Mouse (Mus musculus): ENCODE data around the gene Gpr152. TPM values are rescaled to one million over a fixed set of nuclear protein-coding genes. Genes with fewer than 3 reads are reported as not detected.

The Gpr152 gene
- total and polyA plus RNA-seq, 2 experiments from 2014 or later, result 0.19 TPM; not detected in 1

- H3K4me3 ChIP-seq (ENCODE audit: low read depth, low read length), result no peak overlapping the region
- H3K36me3 ChIP-seq (ENCODE audit: insufficient read depth), result peaks cover 16% of the 10 kb centered on the region; the same call in 1 of the 2 replicates
- 95% methylated on average over 17 of the region's 17 CpGs for WGBS
- H3K27me3 ChIP-seq (ENCODE audit: insufficient read depth, low read length), result no peaks in the 10 kb centered on the region
- H3K27ac ChIP-seq (ENCODE audit: low read depth, low read length), result no peak overlapping the region
- no peak for TF ChIP-seq CTCF (IDR thresholded peaks at IDR 0.05; ENCODE audit: low read depth)
- ATAC-seq (no peak), DNase-seq (no peak)
- no peak overlapping the region for H3K4me2 ChIP-seq (ENCODE audit: low read depth)
- peaks cover 8% of the 10 kb centered on the region; the same call in 1 of the 2 replicates for H3K4me1 ChIP-seq (ENCODE audit: insufficient read depth)
- no peak overlapping the region for H3K9ac ChIP-seq
- no peaks in the 10 kb centered on the region for H3K9me3 ChIP-seq (ENCODE audit: low read length)
Observed at GRCm38 (mm10) chr19:4149764-4150461, 10.3 kb downstream of the Gpr152 start.

GRCm38 (mm10) chr19:4150567-4151487 lies 11.2 kb downstream of the Gpr152 start:
- Histone ChIP-seq H3K4me2 (ENCODE audit: low read depth) (no peak overlapping the region), H3K27me3 (ENCODE audit: insufficient read depth, low read length) (no peaks in the 10 kb centered on the region), H3K27ac (ENCODE audit: low read depth, low read length) (no peak overlapping the region), H3K9me3 (ENCODE audit: low read length) (no peaks in the 10 kb centered on the region), H3K36me3 (ENCODE audit: insufficient read depth) (peaks cover 19% of the 10 kb centered on the region), H3K4me3 (ENCODE audit: low read depth, low read length) (no peak overlapping the region), H3K4me1 (ENCODE audit: insufficient read depth) (peaks cover 8% of the 10 kb centered on the region; the same call in 1 of the 2 replicates), H3K9ac (no peak overlapping the region)
- DNase-seq (no peak), ATAC-seq (no peak)
- WGBS, result 91% methylated on average over 22 of the region's 22 CpGs
- TF ChIP-seq CTCF (IDR thresholded peaks at IDR 0.05; ENCODE audit: low read depth), result no peak

GRCm38 (mm10) chr19:4151488-4151860 lies 11.9 kb downstream of the Gpr152 start:
- peaks cover 26% of the 10 kb centered on the region for H3K36me3 ChIP-seq (ENCODE audit: insufficient read depth)
- no peak overlapping the region for H3K4me2 ChIP-seq (ENCODE audit: low read depth)
- 78% methylated on average over 5 of the region's 5 CpGs for WGBS
- peaks cover 8% of the 10 kb centered on the region; the same call in 1 of the 2 replicates for H3K4me1 ChIP-seq (ENCODE audit: insufficient read depth)
- H3K27me3 ChIP-seq (ENCODE audit: insufficient read depth, low read length), result no peaks in the 10 kb centered on the region
- DNase-seq (no peak), ATAC-seq (no peak)
- H3K9ac ChIP-seq, result no peak overlapping the region
- H3K27ac ChIP-seq (ENCODE audit: low read depth, low read length), result no peak overlapping the region
- TF ChIP-seq CTCF (IDR thresholded peaks at IDR 0.05; ENCODE audit: low read depth), result no peak
- H3K9me3 ChIP-seq (ENCODE audit: low read length), result no peaks in the 10 kb centered on the region
- H3K4me3 ChIP-seq (ENCODE audit: low read depth, low read length), result no peak overlapping the region

GRCm38 (mm10) chr19:4151898-4152297 lies 12.3 kb downstream of the Gpr152 start:
- Histone ChIP-seq H3K4me1 (ENCODE audit: insufficient read depth) (peaks cover 8% of the 10 kb centered on the region; the same call in 1 of the 2 replicates), H3K4me3 (ENCODE audit: low read depth, low read length) (no peak overlapping the region), H3K9ac (no peak overlapping the region), H3K9me3 (ENCODE audit: low read length) (no peaks in the 10 kb centered on the region), H3K27me3 (ENCODE audit: insufficient read depth, low read length) (no peaks in the 10 kb centered on the region), H3K4me2 (ENCODE audit: low read depth) (no peak overlapping the region), H3K36me3 (ENCODE audit: insufficient read depth) (peaks cover 30% of the 10 kb centered on the region), H3K27ac (ENCODE audit: low read depth, low read length) (no peak overlapping the region)
- no peak for DNase-seq
- WGBS, result 87% methylated on average over 5 of the region's 5 CpGs
- ATAC-seq, result no peak
- no peak for TF ChIP-seq CTCF (IDR thresholded peaks at IDR 0.05; ENCODE audit: low read depth)

DNA sequence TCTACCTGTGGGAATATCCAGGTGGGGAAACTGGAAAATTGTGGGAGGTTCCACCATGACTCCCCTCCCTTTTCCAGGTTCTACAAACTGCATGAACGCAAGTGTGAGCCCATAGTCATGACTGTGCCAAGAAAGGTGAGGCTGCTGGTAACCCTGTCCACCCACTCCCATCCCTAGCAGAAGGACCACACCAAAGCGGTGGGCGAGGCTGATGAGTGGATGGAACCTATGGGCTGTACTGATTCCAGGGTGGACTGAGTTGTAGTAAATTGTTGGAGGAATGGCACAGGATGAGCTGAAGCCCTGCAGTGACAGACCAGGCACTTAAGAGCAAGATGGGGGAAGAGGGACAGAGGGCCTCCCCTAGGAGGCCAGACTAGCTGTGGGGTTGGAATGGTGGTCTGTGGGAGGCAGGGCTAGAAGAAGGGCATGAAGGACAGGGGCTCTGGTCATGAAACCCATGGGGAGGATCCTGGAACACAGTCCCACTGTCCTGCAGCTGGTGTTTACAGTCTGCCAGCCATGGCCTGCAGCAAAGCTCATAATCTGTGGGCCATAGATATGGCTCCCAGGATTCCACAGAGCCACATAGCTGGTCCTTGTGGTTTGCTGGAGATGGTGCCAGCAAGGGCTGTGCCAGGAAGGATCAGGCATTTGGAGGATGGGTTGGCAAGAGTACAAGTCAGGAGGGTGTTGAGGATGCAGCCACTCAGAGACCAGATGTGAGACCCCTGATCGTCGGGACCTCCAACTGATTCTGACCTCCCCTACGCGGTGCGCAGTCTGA lies 13.1 kb downstream of the Gpr152 start:
- H3K27me3 ChIP-seq (ENCODE audit: insufficient read depth, low read length), result no peaks in the 10 kb centered on the region
- H3K9ac ChIP-seq, result no peak overlapping the region
- no peaks in the 10 kb centered on the region for H3K9me3 ChIP-seq (ENCODE audit: low read length)
- 93% methylated on average over 8 of the region's 8 CpGs for WGBS
- no peak for ATAC-seq
- H3K4me3 ChIP-seq (ENCODE audit: low read depth, low read length), result no peak overlapping the region
- peaks cover 8% of the 10 kb centered on the region; the same call in 1 of the 2 replicates for H3K4me1 ChIP-seq (ENCODE audit: insufficient read depth)
- peaks cover 36% of the 10 kb centered on the region for H3K36me3 ChIP-seq (ENCODE audit: insufficient read depth)
- DNase-seq, result no peak
- H3K4me2 ChIP-seq (ENCODE audit: low read depth), result no peak overlapping the region
- H3K27ac ChIP-seq (ENCODE audit: low read depth, low read length), result no peak overlapping the region
- no peak for TF ChIP-seq CTCF (IDR thresholded peaks at IDR 0.05; ENCODE audit: low read depth)

DNA sequence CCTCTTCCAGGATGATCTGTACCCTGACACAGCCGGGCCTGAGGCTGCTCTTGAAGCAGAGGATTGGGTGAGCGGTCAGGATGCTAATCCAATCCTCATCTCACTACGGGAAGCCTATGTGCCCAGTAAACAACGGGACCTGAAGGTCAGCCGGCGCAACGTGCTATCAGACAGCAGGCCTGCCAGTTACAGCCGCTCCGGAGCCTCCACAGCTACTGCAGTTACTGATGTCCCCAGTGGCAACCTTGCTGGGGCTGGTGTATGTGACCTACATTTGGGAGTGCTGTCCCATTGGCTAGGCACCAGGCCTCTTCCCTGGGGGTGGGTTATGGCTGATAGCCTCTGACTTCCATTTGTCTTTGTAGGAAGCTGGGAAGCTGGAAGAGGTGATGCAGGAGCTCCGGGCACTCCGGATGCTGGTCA lies 13.7 kb downstream of the Gpr152 start, which contains the start of gene Ptprcap:
TSS of gene Ptprcap (plus strand) at position 373 of the 423 bp plus-strand sequence.
- WGBS, result 76% methylated on average over 11 of the region's 11 CpGs

More for the DNA sequence above, 13.7 kb downstream of the Gpr152 start, which contains the start of gene Ptprcap:
- Histone ChIP-seq H3K27ac (ENCODE audit: low read depth, low read length) (no peak within 1 kb of the TSS), H3K9me3 (ENCODE audit: low read length) (no peaks in the 10 kb centered on the region), H3K4me2 (ENCODE audit: low read depth) (no peak within 1 kb of the TSS), H3K9ac (no peak within 1 kb of the TSS), H3K36me3 (ENCODE audit: insufficient read depth) (peaks cover 42% of the 10 kb centered on the region), H3K27me3 (ENCODE audit: insufficient read depth, low read length) (no peaks in the 10 kb centered on the region), H3K4me1 (ENCODE audit: insufficient read depth) (0 out of 2 replicates have a peak, but pooled peaks cover 8% of the 10 kb centered on the region), H3K4me3 (ENCODE audit: low read depth, low read length) (no peak within 1 kb of the TSS)
- TF ChIP-seq CTCF (IDR thresholded peaks at IDR 0.05; ENCODE audit: low read depth), result no peak
- ATAC-seq (no peak), DNase-seq (no peak)

Data from forebrain, postnatal 0 days (tissue).